Mouse (Mus musculus): ENCODE results near the gene Bend5. TPM values are rescaled to one million over a fixed set of nuclear protein-coding genes. Genes with fewer than 3 reads are reported as not detected.

Gene Bend5
- polyA plus RNA-seq, 1 experiment from 2014 or later: 22.7 TPM

GRCm38 (mm10) chr4:111504952-111505351 is 90.1 kb downstream of the Bend5 start:
- Histone ChIP-seq H3K27me3 (ENCODE audit: control insufficient read depth, insufficient read depth, low read length) (no peaks in the 10 kb centered on the region), H3K4me3 (ENCODE audit: low read depth, low read length) (no peak overlapping the region), H3K4me1 (replicated peaks; ENCODE audit: control insufficient read depth, insufficient read depth) (no peaks in the 10 kb centered on the region), H3K9me3 (ENCODE audit: control insufficient read depth, low read length) (no peaks in the 10 kb centered on the region), H3K36me3 (ENCODE audit: control insufficient read depth, insufficient read depth, low read length) (no peaks in the 10 kb centered on the region), H3K4me2 (replicated peaks; ENCODE audit: low read depth) (no peak overlapping the region), H3K9ac (ENCODE audit: low read length) (no peak overlapping the region), H3K27ac (replicated peaks) (no peak overlapping the region)
- 70% methylated on average over 2 of the region's 2 CpGs for WGBS
- no peak for TF ChIP-seq EP300 (optimal IDR thresholded peaks at IDR 0.05)
- TF ChIP-seq CTCF (IDR thresholded peaks at IDR 0.05; ENCODE audit: low read depth): no peak
- ATAC-seq (ENCODE audit: low FRiP score, low TSS enrichment): no peak
- DNase-seq (ENCODE audit: low spot score): no peak

All from stomach, postnatal 0 days (tissue).